Mouse (Mus musculus): ENCODE measurements around the gene Zfp969.
"Not testable (repeated sequence)": the region's sequence is repeated elsewhere in the genome, so short reads cannot be mapped to it uniquely, and the experiment has no call there.

Zfp969 gene

DNA sequence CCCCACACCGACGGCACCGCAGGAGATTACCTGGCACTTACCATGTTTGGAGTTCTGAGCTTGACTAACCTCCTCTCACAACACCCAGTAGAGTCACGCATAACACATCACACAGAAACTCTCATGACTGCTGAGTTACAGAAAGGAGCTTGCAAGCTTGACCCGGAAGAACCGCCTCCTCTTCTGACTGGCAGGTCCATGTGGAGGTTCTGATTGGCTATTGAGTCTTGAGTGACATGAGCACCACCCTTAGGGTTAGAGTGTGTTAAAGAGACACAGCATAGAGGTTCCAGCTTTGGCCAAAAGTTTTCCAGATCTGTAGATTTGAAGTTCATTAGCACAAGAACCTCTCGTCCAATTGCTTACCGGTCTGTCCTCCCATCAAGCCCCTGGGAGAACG lies at the start of gene Zfp969:
TSS of gene Zfp969 (minus strand) at position 101 of the 400 bp plus-strand sequence.
- DNase-seq (ENCODE audit: low spot score in 2 of 2), result not testable (repeated sequence)

DNA sequence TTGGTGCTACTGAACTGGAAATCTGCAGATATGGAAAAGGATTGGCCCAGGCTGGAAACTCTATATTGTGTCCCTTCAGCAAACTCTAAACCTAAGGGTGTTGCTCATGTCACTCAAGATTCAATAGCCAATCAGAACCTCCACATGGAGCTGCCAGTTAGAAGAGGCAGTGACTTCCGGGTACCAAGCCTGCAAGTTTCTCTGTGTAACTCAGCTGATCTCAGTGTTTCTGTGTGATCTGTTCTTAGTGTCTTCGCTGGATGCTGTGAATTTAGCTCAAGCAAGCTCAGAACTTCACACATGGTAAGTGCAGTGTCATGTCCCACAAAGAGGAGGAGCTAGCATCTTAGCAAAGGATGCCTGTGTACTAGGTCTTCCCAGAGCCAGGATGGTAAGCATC lies 37.8 kb upstream of the Zfp969 start, which contains the start of gene Gm2007:
TSS of gene Gm2007 (plus strand) at position 301 of the 400 bp plus-strand sequence.
- not testable (repeated sequence) for DNase-seq (ENCODE audit: low spot score in 2 of 2)

DNA sequence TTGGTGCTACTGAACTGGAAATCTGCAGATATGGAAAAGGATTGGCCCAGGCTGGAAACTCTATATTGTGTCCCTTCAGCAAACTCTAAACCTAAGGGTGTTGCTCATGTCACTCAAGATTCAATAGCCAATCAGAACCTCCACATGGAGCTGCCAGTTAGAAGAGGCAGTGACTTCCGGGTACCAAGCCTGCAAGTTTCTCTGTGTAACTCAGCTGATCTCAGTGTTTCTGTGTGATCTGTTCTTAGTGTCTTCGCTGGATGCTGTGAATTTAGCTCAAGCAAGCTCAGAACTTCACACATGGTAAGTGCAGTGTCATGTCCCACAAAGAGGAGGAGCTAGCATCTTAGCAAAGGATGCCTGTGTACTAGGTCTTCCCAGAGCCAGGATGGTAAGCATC lies 59.8 kb downstream of the Zfp969 start, which contains the start of gene Gm11007:
TSS of gene Gm11007 (plus strand) at position 301 of the 400 bp plus-strand sequence.
- not testable (repeated sequence) for DNase-seq (ENCODE audit: low spot score in 2 of 2)

Data from right cerebral cortex, postnatal 36 days (tissue).